Mouse (Mus musculus): Measurements from ENCODE around the gene Exoc1.

- TF ChIP-seq CTCF (IDR thresholded peaks at IDR 0.05 in 2 of 3, conservative IDR thresholded peaks at IDR 0.05 in 1 of 3; ENCODE audit: control insufficient read depth in 1 of 3, insufficient read depth in 1 of 3, low read depth in 2 of 3, low read length in 3 of 3, poor library complexity in 1 of 3, severe bottlenecking in 1 of 3) = no peak
- TF ChIP-seq CHD2 (IDR thresholded peaks at IDR 0.05; ENCODE audit: low read length) = no peak
- TF ChIP-seq POLR2AphosphoS2 (IDR thresholded peaks at IDR 0.05; ENCODE audit: low read length) = no peak
- TF ChIP-seq NELFE (IDR thresholded peaks at IDR 0.05; ENCODE audit: low read depth, low read length) = no peak
- peak; percentile 40; the same call in 1 of the 2 replicates for TF ChIP-seq GATA1 (IDR thresholded peaks at IDR 0.05; ENCODE audit: low read depth, low read length)
- TF ChIP-seq MAZ (IDR thresholded peaks at IDR 0.05; ENCODE audit: low read depth, low read length) = no peak
- TF ChIP-seq POLR2A (IDR thresholded peaks at IDR 0.05; ENCODE audit: control insufficient read depth in 1 of 2, insufficient read depth in 1 of 2, low read depth in 1 of 2, low read length in 2 of 2, poor library complexity in 1 of 2) = no peak
- no peak for TF ChIP-seq MYB (IDR thresholded peaks at IDR 0.05; ENCODE audit: low read depth, low read length)
- TF ChIP-seq ZC3H11A (IDR thresholded peaks at IDR 0.05; ENCODE audit: low read depth, low read length) = no peak
- no peak for TF ChIP-seq JUND (IDR thresholded peaks at IDR 0.05; ENCODE audit: low read depth, low read length)
Observed at GRCm38 (mm10) chr5:76585378-76585777, 56.3 kb downstream of the Exoc1 start.
